Mouse (Mus musculus) stomach, embryonic 16.5 days (tissue): Measurements from ENCODE around the gene Mcpt4. TPM values are rescaled to one million over a fixed set of nuclear protein-coding genes. Genes with fewer than 3 reads are reported as not detected.

Experiments used
- ATAC-seq: fragments of 200-750 bp; cut with Nextera tagmentation; 2 replicates; pipeline ENCODE4 v1.8.0; 2017; ENCODE audit warnings: moderate number of reproducible peaks, moderate TSS enrichment; ENCODE audit not compliant: insufficient read depth, low FRiP score
- H3K27ac ChIP-seq: fragments of 300-500 bp; sonication (generic); 2 replicates; pipeline ENCODE4 v1.5.1; 2014; ENCODE audit warnings: low read length
- H3K27me3 ChIP-seq: fragments of 300-500 bp; sonication (generic); 2 replicates; pipeline ENCODE4 v1.6.1; 2014; ENCODE audit warnings: low read length, control low read depth, mixed read lengths; ENCODE audit not compliant: control insufficient read depth, insufficient read depth
- H3K36me3 ChIP-seq: fragments of 300-500 bp; sonication (generic); 2 replicates; pipeline ENCODE4 v1.6.1; 2014; ENCODE audit warnings: low read length; ENCODE audit not compliant: control insufficient read depth, insufficient read depth
- H3K4me1 ChIP-seq: fragments of 300-500 bp; sonication (generic); 2 replicates; pipeline ENCODE4 v1.6.1; 2014; ENCODE audit warnings: low read length, control low read depth, mixed read lengths; ENCODE audit not compliant: control insufficient read depth, insufficient read depth
- H3K4me2 ChIP-seq: fragments of 300-500 bp; sonication (generic); 2 replicates; pipeline ENCODE4 v1.6.1; 2014; ENCODE audit warnings: low read depth, low read length, mixed read lengths
- H3K4me3 ChIP-seq: fragments of 300-500 bp; sonication (generic); replicated peaks from 2 replicates; pipeline ENCODE4 v1.5.1; 2014; ENCODE audit warnings: mild to moderate bottlenecking, low read length
- H3K9ac ChIP-seq: fragments of 300-500 bp; sonication (generic); 2 replicates; pipeline ENCODE4 v1.6.1; 2014; ENCODE audit warnings: low read length
- H3K9me3 ChIP-seq: fragments of 300-500 bp; sonication (generic); replicated peaks from 2 replicates; pipeline ENCODE4 v1.6.1; 2016; ENCODE audit warnings: low read length, control low read depth; ENCODE audit not compliant: control insufficient read depth
- WGBS: fragments of 180-500 bp; shearing (Covaris S2); extraction: QIAGEN DNeasy Blood & Tissue Kit; methylation state at CpG from one replicate; pipeline ENCODE4 v1.1.7; 2014; 5-methylcytosine and 5-hydroxymethylcytosine counted together
- microRNA-seq: library from miRNA; unstranded; fragments of <30 nt; microRNA quantifications from one replicate; pipeline ENCODE4, GENCODE M21; 2016
- polyA plus RNA-seq: library from polyadenylated mRNA; unstranded; fragments of >200 nt; fragmentation: Nextera tagmentation; extraction: Ambion mirVana; gene quantifications from 2 replicates; pipeline ENCODE4 v1.2.1, GENCODE M21; 2015

The Mcpt4 gene
- polyA plus RNA-seq, 1 experiment from 2014 or later: 2.1 TPM

DNA sequence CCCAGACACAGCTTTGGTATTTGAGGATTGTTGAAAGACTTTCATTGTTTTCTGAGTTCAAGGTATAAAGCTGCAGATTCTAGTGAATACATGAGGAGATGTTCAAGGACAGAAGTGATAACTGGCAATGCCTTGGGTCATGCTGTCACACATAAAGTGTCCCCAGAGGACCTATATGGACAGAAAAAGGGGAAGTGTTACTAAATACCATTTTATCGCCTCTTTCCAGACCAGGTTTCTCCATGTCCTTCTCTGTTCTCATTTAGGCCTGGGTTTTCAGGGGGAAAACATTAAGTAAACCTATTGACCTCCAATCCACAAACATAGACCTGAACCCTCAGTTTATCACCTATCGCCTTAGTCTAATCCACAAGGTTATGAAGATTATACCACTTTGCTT, 48.2 kb downstream of the Mcpt4 start:
- Histone ChIP-seq H3K36me3 (no peaks in the 10 kb centered on the region), H3K4me3 (no peak overlapping the region), H3K9ac (no peak overlapping the region), H3K4me1 (no peaks in the 10 kb centered on the region), H3K4me2 (no peak overlapping the region), H3K27ac (no peak overlapping the region), H3K9me3 (no peaks in the 10 kb centered on the region), H3K27me3 (no peaks in the 10 kb centered on the region)
- ATAC-seq: no peak
- 91% methylated on average over 2 of the region's 2 CpGs for WGBS

DNA sequence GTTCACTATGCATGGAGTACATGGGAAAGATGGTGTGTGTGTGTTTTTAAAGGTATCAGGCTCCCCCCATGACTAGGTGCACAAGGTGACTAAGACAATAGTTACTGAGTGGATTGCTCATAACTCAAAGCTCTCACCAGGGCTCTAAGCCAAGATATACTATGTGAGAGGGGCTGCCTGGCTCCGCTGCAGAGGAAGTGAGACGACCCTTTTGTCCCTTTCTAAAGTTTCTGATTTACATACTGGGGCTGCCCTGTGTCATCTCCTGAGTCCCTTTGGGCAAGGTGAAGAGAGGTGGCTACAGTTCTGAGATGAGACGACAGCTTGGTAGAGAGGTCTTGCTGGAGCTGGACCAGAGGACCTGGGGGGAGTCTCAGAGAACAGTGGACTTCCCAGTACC, 49.0 kb downstream of the Mcpt4 start:
- no peaks in the 10 kb centered on the region for H3K36me3 ChIP-seq
- no peak overlapping the region for H3K9ac ChIP-seq
- H3K4me1 ChIP-seq: no peaks in the 10 kb centered on the region
- no peaks in the 10 kb centered on the region for H3K9me3 ChIP-seq
- ATAC-seq: no peak
- H3K27ac ChIP-seq: no peak overlapping the region
- no peak overlapping the region for H3K4me3 ChIP-seq
- H3K4me2 ChIP-seq: no peak overlapping the region
- H3K27me3 ChIP-seq: no peaks in the 10 kb centered on the region
- WGBS: 68% methylated on average over 3 of the region's 3 CpGs

Small RNA genes within 50 kb of the gene (microRNA-seq; reads per million reads assigned to microRNA genes)
- gene Mir6949: not detected

Other genes starting within 250 kb of the Mcpt4 start
- 32.9 and 33.9 TPM in 2 replicates for gene Nfatc4, start 239.2 kb downstream of the Mcpt4 start, polyA plus RNA-seq
- 18.0 and 19.3 TPM in 2 replicates for gene Nynrin, start 208.3 kb downstream of the Mcpt4 start, polyA plus RNA-seq
- gene Cbln3, start 177.9 kb downstream of the Mcpt4 start, polyA plus RNA-seq: 0.45 and 0.66 TPM in 2 replicates
- 18.5 and 21.7 TPM in 2 replicates for gene Khnyn, start 177.4 kb downstream of the Mcpt4 start, polyA plus RNA-seq
- gene Sdr39u1, start 162.0 kb downstream of the Mcpt4 start, polyA plus RNA-seq: 65.5 and 66.5 TPM in 2 replicates
- gene Cma1, start 117.6 kb downstream of the Mcpt4 start, polyA plus RNA-seq: 18.9 and 33.3 TPM in 2 replicates
- gene Cma2, start 111.3 kb downstream of the Mcpt4 start, polyA plus RNA-seq: not detected in 2 replicates
- gene Mcpt1, start 44.3 kb downstream of the Mcpt4 start, polyA plus RNA-seq: 0.22 and 0.48 TPM in 2 replicates
- not detected in 2 replicates for gene Mcpt9, start 31.8 kb downstream of the Mcpt4 start, polyA plus RNA-seq
- gene Mcpt2, start 20.3 kb downstream of the Mcpt4 start, polyA plus RNA-seq: 0.65 and 0.75 TPM in 2 replicates
- 2.1 and 4.3 TPM in 2 replicates for gene Mcpt8, start 23.0 kb upstream of the Mcpt4 start, polyA plus RNA-seq
- 0.92 and 1.7 TPM in 2 replicates for gene Ctsg, start 40.3 kb upstream of the Mcpt4 start, polyA plus RNA-seq
- not detected in 2 replicates for gene Gzme, start 58.3 kb upstream of the Mcpt4 start, polyA plus RNA-seq
- gene Gzmd, start 70.3 kb upstream of the Mcpt4 start, polyA plus RNA-seq: not detected in 2 replicates
- gene Gzmg, start 97.3 kb upstream of the Mcpt4 start, polyA plus RNA-seq: not detected in 2 replicates
- gene Gzmn, start 112.3 kb upstream of the Mcpt4 start, polyA plus RNA-seq: not detected in 2 replicates
- gene Gzmf, start 149.1 kb upstream of the Mcpt4 start, polyA plus RNA-seq: not detected in 2 replicates
- gene Gzmc, start 172.3 kb upstream of the Mcpt4 start, polyA plus RNA-seq: not detected in 2 replicates
- 1.6 and 1.9 TPM in 2 replicates for gene Gzmb, start 199.9 kb upstream of the Mcpt4 start, polyA plus RNA-seq